16 mouse cellular contexts compared by ENCODE assay signal in genomic region chr4:8291528-8292492, GRCm38 (mm10). TPM values are rescaled to one million over a fixed set of nuclear protein-coding genes. Genes with fewer than 3 reads are reported as not detected.
DNase-seq lines count a peak whose midpoint lies in the region; ATAC-seq and TF ChIP-seq lines count a peak whose summit lies in the region.
"Had no signal": no experiment of that assay in that cellular context is flagged by ENCODE, and none has a peak within 500 bp of the region (broad histone marks: within the 10 kb centered on the region; RNA-seq: fewer than 3 reads in every experiment).

No protein-coding gene starts in this region.

- TF ChIP-seq POLR2A in brain, embryonic 14.5 days (IDR thresholded peaks at IDR 0.05; ENCODE audit: borderline replicate concordance, extremely low read depth, insufficient read depth, insufficient read length, poor library complexity, severe bottlenecking), result no peak

- no peaks in the 10 kb centered on the region for H3K9me3 ChIP-seq in embryonic facial prominence, embryonic 11.5 days (replicated peaks; ENCODE audit: control insufficient read depth, low read length)
- no peaks in the 10 kb centered on the region for H3K9me3 ChIP-seq in embryonic facial prominence, embryonic 10.5 days
- H3K9me3 ChIP-seq in kidney, postnatal 0 days (replicated peaks; ENCODE audit: low read length), result no peaks in the 10 kb centered on the region
- no peaks in the 10 kb centered on the region for H3K9me3 ChIP-seq in midbrain, embryonic 12.5 days
- H3K9me3 ChIP-seq: limb, embryonic 10.5 days; neural tube, embryonic 13.5 days had no signal

- no peak overlapping the region for H3K4me3 ChIP-seq in embryonic facial prominence, embryonic 11.5 days (ENCODE audit: low read depth, low read length)
- no peak overlapping the region for H3K4me3 ChIP-seq in embryonic facial prominence, embryonic 10.5 days
- no peak overlapping the region for H3K4me3 ChIP-seq in kidney, postnatal 0 days (replicated peaks; ENCODE audit: low read depth, low read length)
- no peak overlapping the region for H3K4me3 ChIP-seq in midbrain, embryonic 12.5 days
- H3K4me3 ChIP-seq: limb, embryonic 10.5 days; neural tube, embryonic 13.5 days had no signal

- 64% methylated on average over 11 of the region's 11 CpGs for WGBS in embryonic facial prominence, embryonic 11.5 days
- 67% methylated on average over 11 of the region's 11 CpGs for WGBS in embryonic facial prominence, embryonic 10.5 days
- WGBS in kidney, postnatal 0 days, result 65% methylated on average over 11 of the region's 11 CpGs
- 54% methylated on average over 11 of the region's 11 CpGs for WGBS in midbrain, embryonic 12.5 days

- H3K9ac ChIP-seq in embryonic facial prominence, embryonic 11.5 days (replicated peaks; ENCODE audit: low read length), result no peak overlapping the region
- no peak overlapping the region for H3K9ac ChIP-seq in kidney, postnatal 0 days (ENCODE audit: low read depth, low read length)
- no peak overlapping the region for H3K9ac ChIP-seq in midbrain, embryonic 12.5 days (replicated peaks)
- H3K9ac ChIP-seq: liver, embryonic 14.5 days; neural tube, embryonic 13.5 days had no signal

- no peak for TF ChIP-seq CTCF in kidney, postnatal 0 days (IDR thresholded peaks at IDR 0.05; ENCODE audit: low read depth)
- no peak for TF ChIP-seq CTCF in brain, embryonic 14.5 days (IDR thresholded peaks at IDR 0.05; ENCODE audit: borderline replicate concordance, extremely low read depth, insufficient read depth, insufficient read length)

- DNase-seq in embryonic facial prominence, embryonic 11.5 days (ENCODE audit: low spot score), result peak; percentile 37
- DNase-seq in embryonic facial prominence, embryonic 10.5 days (ENCODE audit: low spot score), result no peak
- no peak for DNase-seq in kidney, postnatal 0 days (ENCODE audit: low spot score)
- no peak for DNase-seq in kidney, adult 18-20 months
- peak; percentile 67 for DNase-seq in brain, embryonic 14.5 days (ENCODE audit: low read depth)
- no peak for DNase-seq in liver
- DNase-seq: adrenal gland, postnatal 25 days; cerebellum, postnatal 25 days; heart, adult 18-20 months; layer of hippocampus, postnatal 36 days; thymus, adult 18-20 months had no signal

- H3K27ac ChIP-seq in embryonic facial prominence, embryonic 11.5 days (replicated peaks; ENCODE audit: low read depth, low read length), result no peak overlapping the region
- H3K27ac ChIP-seq in embryonic facial prominence, embryonic 10.5 days (replicated peaks), result no peak overlapping the region
- 0 out of 2 replicates have a peak overlapping the region, but pooled peaks have one; percentile 5 for H3K27ac ChIP-seq in kidney, postnatal 0 days
- no peak overlapping the region for H3K27ac ChIP-seq in midbrain, embryonic 12.5 days (replicated peaks)
- H3K27ac ChIP-seq: limb, embryonic 10.5 days; liver, embryonic 14.5 days; neural tube, embryonic 13.5 days had no signal

- no peak overlapping the region for H3K4me2 ChIP-seq in embryonic facial prominence, embryonic 11.5 days (ENCODE audit: low read depth, low read length)
- no peak overlapping the region for H3K4me2 ChIP-seq in kidney, postnatal 0 days (ENCODE audit: low read length)
- no peak overlapping the region for H3K4me2 ChIP-seq in midbrain, embryonic 12.5 days (replicated peaks)
- H3K4me2 ChIP-seq: neural tube, embryonic 13.5 days had no signal

- H3K36me3 ChIP-seq in embryonic facial prominence, embryonic 11.5 days (replicated peaks; ENCODE audit: control insufficient read depth, insufficient read depth, low read depth, low read length), result no peaks in the 10 kb centered on the region
- H3K36me3 ChIP-seq in embryonic facial prominence, embryonic 10.5 days (replicated peaks), result no peaks in the 10 kb centered on the region
- H3K36me3 ChIP-seq in kidney, postnatal 0 days (ENCODE audit: insufficient read depth, low read length), result no peaks in the 10 kb centered on the region
- H3K36me3 ChIP-seq in midbrain, embryonic 12.5 days, result no peaks in the 10 kb centered on the region
- H3K36me3 ChIP-seq: limb, embryonic 10.5 days; neural tube, embryonic 13.5 days had no signal

- H3K27me3 ChIP-seq in embryonic facial prominence, embryonic 11.5 days (ENCODE audit: control insufficient read depth, insufficient read depth, low read length), result no peaks in the 10 kb centered on the region
- no peaks in the 10 kb centered on the region for H3K27me3 ChIP-seq in embryonic facial prominence, embryonic 10.5 days (replicated peaks; ENCODE audit: low read depth, poor library complexity, severe bottlenecking)
- no peaks in the 10 kb centered on the region for H3K27me3 ChIP-seq in kidney, postnatal 0 days (ENCODE audit: insufficient read depth, low read length)
- no peaks in the 10 kb centered on the region for H3K27me3 ChIP-seq in midbrain, embryonic 12.5 days
- H3K27me3 ChIP-seq: neural tube, embryonic 13.5 days had no signal

- no peaks in the 10 kb centered on the region for H3K4me1 ChIP-seq in embryonic facial prominence, embryonic 11.5 days (ENCODE audit: control insufficient read depth, insufficient read depth, low read length)
- no peaks in the 10 kb centered on the region for H3K4me1 ChIP-seq in embryonic facial prominence, embryonic 10.5 days
- no peaks in the 10 kb centered on the region for H3K4me1 ChIP-seq in kidney, postnatal 0 days (replicated peaks; ENCODE audit: insufficient read depth, low read length)
- H3K4me1 ChIP-seq in midbrain, embryonic 12.5 days, result peaks cover 8% of the 10 kb centered on the region; the same call in 1 of the 2 replicates
- H3K4me1 ChIP-seq: limb, embryonic 10.5 days; neural tube, embryonic 13.5 days had no signal

- no peak for ATAC-seq in embryonic facial prominence, embryonic 11.5 days (replicated peaks; ENCODE audit: insufficient number of reproducible peaks, low FRiP score, low TSS enrichment, low read depth)
- ATAC-seq in kidney, postnatal 0 days (replicated peaks; ENCODE audit: low FRiP score, low read depth), result peak; percentile 34; the same call in 1 of the 2 replicates
- peak; percentile 34; the same call in 1 of the 2 replicates for ATAC-seq in midbrain, embryonic 12.5 days (ENCODE audit: low FRiP score, low read depth)
- no peak for ATAC-seq in CD4-positive, CD25-positive, alpha-beta regulatory T cell, adult 4 months

RNA-seq across cellular contexts. Expression of gene Car8, which starts 53.0 kb away (rescaled TPM):
- polyA plus RNA-seq in embryonic facial prominence, embryonic 11.5 days (2014; fragmentation: Nextera tagmentation; extraction: Ambion mirVana), result 2.6 and 3.0 TPM in 2 replicates
- 2.4 and 2.9 TPM in 2 replicates for polyA plus RNA-seq in embryonic facial prominence, embryonic 10.5 days (2016; fragmentation: Nextera tagmentation; extraction: Ambion mirVana)
- 9.7 and 10.7 TPM in 2 replicates for polyA plus RNA-seq in kidney, postnatal 0 days (2015; fragmentation: Nextera tagmentation; extraction: Ambion mirVana)
- polyA plus RNA-seq in brain, embryonic 14.5 days (2012; rRNA removed), result 1.6 and 2.9 TPM in 2 replicates
- polyA plus RNA-seq in midbrain, embryonic 12.5 days (2016; fragmentation: Nextera tagmentation; extraction: Ambion mirVana), result 0.65 and 1.0 TPM in 2 replicates
- not detected for polyA plus RNA-seq in CD4-positive, CD25-positive, alpha-beta regulatory T cell, adult 4 months (2017; shearing (Covaris generic))

Comparison
In these comparisons a context has a peak if more than half of its experiments do, and no peak if none do; other contexts are left out.
1. DNase-seq: peak in embryonic facial prominence, embryonic 11.5 days (single experiment) and brain, embryonic 14.5 days (single experiment); none in embryonic facial prominence, embryonic 10.5 days (single experiment), kidney, postnatal 0 days (single experiment), kidney, adult 18-20 months (single experiment) and liver (single experiment).
2. ATAC-seq: peak in kidney, postnatal 0 days (single experiment) and midbrain, embryonic 12.5 days (single experiment); none in embryonic facial prominence, embryonic 11.5 days (single experiment) and CD4-positive, CD25-positive, alpha-beta regulatory T cell, adult 4 months (single experiment).